Mouse (Mus musculus) heart, adult 2 months (tissue): ENCODE measurements around the gene Wwc2.

Experiments
- CTCF ChIP-seq: fragments of 200-600 bp; IDR thresholded peaks from 2 replicates; pipeline ENCODE4 v1.8.1; 2022; ENCODE audit warnings: antibody characterized with exemption, mild to moderate bottlenecking, moderate library complexity
- POLR2A ChIP-seq: fragments of 200-500 bp; IDR thresholded peaks from 2 replicates; pipeline ENCODE4 v1.6.1; 2011; ENCODE audit warnings: mild to moderate bottlenecking, low read depth, low read length, control low read depth; ENCODE audit not compliant: insufficient read depth

DNA sequence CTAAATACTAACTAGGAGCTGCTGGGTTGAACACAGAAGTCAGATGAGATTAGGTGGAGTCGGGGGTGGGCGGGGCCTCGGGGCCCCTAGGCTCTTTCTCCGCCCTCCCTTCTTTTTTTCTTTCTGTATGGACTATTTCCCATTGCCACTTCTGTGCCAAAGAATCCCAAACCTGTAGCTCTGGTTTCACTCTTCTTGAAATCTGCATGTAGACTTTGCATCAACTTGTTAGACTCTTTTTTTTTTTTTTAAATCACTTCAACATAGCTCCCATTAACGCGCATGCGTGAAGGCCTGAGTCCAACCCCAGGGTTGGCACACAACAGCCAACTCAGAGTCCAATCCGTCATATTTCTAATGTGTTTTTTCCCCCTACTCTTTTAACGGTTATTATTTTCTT, 22.6 kb upstream of the Wwc2 start:
- TF ChIP-seq POLR2A = no peak
- TF ChIP-seq CTCF = no peak
